Mouse (Mus musculus) stomach, embryonic 15.5 days (tissue): ENCODE data around the gene Ppp1r15b. TPM values are rescaled to one million over a fixed set of nuclear protein-coding genes. Genes with fewer than 3 reads are reported as not detected.

Source experiments
- ATAC-seq: fragments of 200-750 bp; cut with Nextera tagmentation; 2 replicates; pipeline ENCODE4 v1.8.0; 2017; ENCODE audit warnings: low read depth, moderate number of reproducible peaks, moderate TSS enrichment; ENCODE audit not compliant: insufficient read depth, low FRiP score
- H3K27ac ChIP-seq: fragments of 300-500 bp; sonication (generic); 2 replicates; pipeline ENCODE4 v1.5.1; 2015; ENCODE audit warnings: mild to moderate bottlenecking, inconsistent platforms
- H3K27me3 ChIP-seq: fragments of 300-500 bp; sonication (generic); replicated peaks from 2 replicates; pipeline ENCODE4 v1.6.1; 2015; ENCODE audit warnings: inconsistent platforms
- H3K36me3 ChIP-seq: fragments of 300-500 bp; sonication (generic); 2 replicates; pipeline ENCODE4 v1.6.1; 2015; ENCODE audit warnings: inconsistent platforms
- H3K4me1 ChIP-seq: fragments of 300-500 bp; sonication (generic); 2 replicates; pipeline ENCODE4 v1.6.1; 2015; ENCODE audit warnings: inconsistent platforms
- H3K4me2 ChIP-seq: fragments of 300-500 bp; sonication (generic); 2 replicates; pipeline ENCODE4 v1.6.1; 2015; ENCODE audit warnings: mild to moderate bottlenecking, inconsistent platforms
- H3K4me3 ChIP-seq: fragments of 300-500 bp; sonication (generic); replicated peaks from 2 replicates; pipeline ENCODE4 v1.5.1; 2015; ENCODE audit warnings: inconsistent platforms
- H3K9ac ChIP-seq: fragments of 300-500 bp; sonication (generic); 2 replicates; pipeline ENCODE4 v1.6.1; 2015; ENCODE audit warnings: inconsistent platforms
- H3K9me3 ChIP-seq: fragments of 300-500 bp; sonication (generic); 2 replicates; pipeline ENCODE4 v1.6.1; 2016; ENCODE audit warnings: inconsistent platforms
- WGBS: fragments of 180-500 bp; shearing (Covaris S2); methylation state at CpG from one replicate; pipeline ENCODE4 v1.1.7; 2015; 5-methylcytosine and 5-hydroxymethylcytosine counted together
- polyA plus RNA-seq: library from polyadenylated mRNA; unstranded; fragments of >200 nt; fragmentation: Nextera tagmentation; extraction: Ambion mirVana; gene quantifications from 2 replicates; pipeline ENCODE4 v1.2.1, GENCODE M21; 2015

Gene Ppp1r15b
- polyA plus RNA-seq, 1 experiment from 2014 or later, result 39.3 TPM

DNA sequence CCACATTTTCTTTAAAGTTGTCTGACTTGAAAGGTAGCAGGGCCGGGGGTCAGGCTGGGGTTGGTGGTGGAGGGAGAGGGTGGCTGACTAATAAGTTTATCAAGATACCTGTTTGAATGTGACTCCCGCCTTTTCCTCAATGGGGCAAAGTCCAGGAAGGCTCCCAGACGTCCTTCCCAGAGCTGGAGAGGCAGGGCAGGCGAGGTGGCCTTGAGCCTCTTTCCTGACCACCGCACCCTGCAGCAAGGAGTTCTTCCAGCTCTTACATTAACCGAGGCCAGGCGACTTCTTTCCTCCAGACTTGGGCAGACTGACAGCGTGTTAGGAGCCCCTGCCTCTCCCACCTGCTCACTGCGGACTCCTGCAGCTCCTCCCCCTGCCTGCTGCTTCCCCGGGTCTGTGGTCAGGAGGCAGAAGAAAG lies 33.7 kb downstream of the Ppp1r15b start:
- ATAC-seq, result peak; percentile 75
- peaks cover 21% of the 10 kb centered on the region; the same call in 1 of the 2 replicates for H3K4me1 ChIP-seq
- peak overlapping the region; percentile 86 for H3K27ac ChIP-seq
- WGBS, result 7% methylated on average over 10 of the region's 10 CpGs
- H3K9ac ChIP-seq, result peak overlapping the region; percentile 66; the same call in 1 of the 2 replicates
- peak overlapping the region; percentile 98 for H3K4me2 ChIP-seq
- H3K4me3 ChIP-seq, result peak overlapping the region; percentile 55
- no peaks in the 10 kb centered on the region for H3K36me3 ChIP-seq
- H3K9me3 ChIP-seq, result no peaks in the 10 kb centered on the region
- peaks cover 22% of the 10 kb centered on the region for H3K27me3 ChIP-seq

- Histone ChIP-seq H3K4me2 (peak overlapping the region; percentile 98), H3K27me3 (peaks cover 22% of the 10 kb centered on the region), H3K4me3 (peak overlapping the region; percentile 55), H3K4me1 (peaks cover 21% of the 10 kb centered on the region; the same call in 1 of the 2 replicates), H3K36me3 (no peaks in the 10 kb centered on the region), H3K27ac (peak overlapping the region; percentile 66; the same call in 1 of the 2 replicates), H3K9me3 (no peaks in the 10 kb centered on the region), H3K9ac (no peak overlapping the region; the same call in 1 of the 2 replicates)
- no peak for ATAC-seq
- 28% methylated on average over 11 of the region's 11 CpGs for WGBS
Measured at GRCm38 (mm10) chr1:133165111-133165510, 34.2 kb downstream of the Ppp1r15b start.

GRCm38 (mm10) chr1:133168318-133169060 lies 37.5 kb downstream of the Ppp1r15b start:
- peaks cover 17% of the 10 kb centered on the region; the same call in 1 of the 2 replicates for H3K4me1 ChIP-seq
- no peak overlapping the region for H3K9ac ChIP-seq
- H3K27me3 ChIP-seq, result peaks cover 7% of the 10 kb centered on the region; the same call in 1 of the 2 replicates
- 35% methylated on average over 19 of the region's 19 CpGs for WGBS
- H3K9me3 ChIP-seq, result no peaks in the 10 kb centered on the region
- no peaks in the 10 kb centered on the region for H3K36me3 ChIP-seq
- no peak overlapping the region for H3K27ac ChIP-seq
- H3K4me2 ChIP-seq, result peak overlapping the region; percentile 31
- H3K4me3 ChIP-seq, result no peak overlapping the region
- ATAC-seq, result no peak

DNA sequence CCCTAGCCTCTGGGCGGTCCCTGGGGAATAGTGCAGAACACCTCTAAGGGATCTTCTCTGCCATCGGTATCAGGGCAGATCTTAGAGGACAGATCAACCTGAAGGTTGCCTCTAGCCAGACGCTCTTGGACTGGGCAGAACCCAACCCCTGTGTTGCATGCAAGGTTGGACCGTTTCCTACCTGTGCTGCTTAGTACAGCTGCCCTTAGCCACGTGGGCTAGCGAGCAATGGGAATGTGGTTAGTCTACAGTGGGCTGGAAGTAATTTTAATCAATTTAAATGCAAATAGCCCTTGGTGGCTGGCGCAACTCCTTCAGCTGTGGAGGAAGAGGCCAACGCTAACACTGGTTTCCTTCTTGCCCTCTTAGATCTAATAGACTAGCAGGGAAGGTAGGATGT lies 39.3 kb downstream of the Ppp1r15b start:
- 81% methylated on average over 8 of the region's 8 CpGs for WGBS
- H3K4me1 ChIP-seq, result peaks cover 10% of the 10 kb centered on the region; the same call in 1 of the 2 replicates
- no peak overlapping the region for H3K4me3 ChIP-seq
- no peak for ATAC-seq
- no peaks in the 10 kb centered on the region for H3K9me3 ChIP-seq
- no peaks in the 10 kb centered on the region; the same call in 1 of the 2 replicates for H3K27me3 ChIP-seq
- H3K4me2 ChIP-seq, result no peak overlapping the region
- no peak overlapping the region for H3K27ac ChIP-seq
- H3K36me3 ChIP-seq, result no peaks in the 10 kb centered on the region
- H3K9ac ChIP-seq, result no peak overlapping the region

- Histone ChIP-seq H3K27me3 (no peaks in the 10 kb centered on the region; the same call in 1 of the 2 replicates), H3K4me3 (no peak overlapping the region), H3K4me2 (no peak overlapping the region), H3K9ac (no peak overlapping the region), H3K27ac (no peak overlapping the region), H3K36me3 (no peaks in the 10 kb centered on the region), H3K9me3 (no peaks in the 10 kb centered on the region), H3K4me1 (peaks cover 10% of the 10 kb centered on the region; the same call in 1 of the 2 replicates)
- no peak for ATAC-seq
- WGBS, result 88% methylated on average over 9 of the region's 9 CpGs
Measured at GRCm38 (mm10) chr1:133171357-133171756, 40.4 kb downstream of the Ppp1r15b start.

GRCm38 (mm10) chr1:133175150-133175549 lies 44.2 kb downstream of the Ppp1r15b start:
- Histone ChIP-seq H3K4me2 (no peak overlapping the region), H3K27me3 (no peaks in the 10 kb centered on the region), H3K9me3 (no peaks in the 10 kb centered on the region), H3K9ac (no peak overlapping the region), H3K4me1 (peaks cover 6% of the 10 kb centered on the region; the same call in 1 of the 2 replicates), H3K4me3 (no peak overlapping the region), H3K36me3 (no peaks in the 10 kb centered on the region), H3K27ac (no peak overlapping the region)
- no peak for ATAC-seq
- WGBS, result 44% methylated on average over 6 of the region's 6 CpGs

DNA sequence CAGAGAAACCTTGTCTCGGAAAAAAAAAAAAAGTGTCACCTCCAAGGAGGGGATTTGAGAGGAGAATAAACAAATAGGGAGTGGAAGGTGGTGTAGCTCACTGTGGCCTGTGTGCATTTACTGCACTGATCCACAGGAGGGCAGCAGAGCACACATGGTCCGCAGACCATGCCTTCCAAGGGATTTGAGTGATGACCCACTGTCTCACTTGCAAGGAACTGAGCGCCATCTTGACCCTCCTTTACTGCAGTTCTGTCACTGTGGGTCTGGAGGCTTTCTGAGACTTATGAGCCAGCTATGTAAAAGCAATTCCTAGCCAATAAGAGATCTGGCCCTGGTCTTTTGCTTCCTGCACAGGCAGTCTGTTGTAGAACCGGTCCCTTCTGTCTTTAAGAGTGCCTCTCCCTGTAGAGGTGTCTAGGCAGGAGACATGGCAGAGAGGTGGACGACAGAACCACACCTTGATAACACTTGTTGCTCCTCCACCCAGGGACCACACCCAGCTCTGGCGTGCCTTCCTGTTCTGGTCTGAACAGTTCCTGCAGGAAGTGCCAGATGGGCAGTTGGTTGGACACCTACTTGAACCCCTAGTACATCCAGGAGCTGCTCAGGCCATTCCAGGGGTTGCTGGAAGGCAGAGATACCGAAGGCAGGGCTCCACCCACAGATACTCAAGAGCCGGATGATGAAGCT lies 46.7 kb downstream of the Ppp1r15b start:
- H3K36me3 ChIP-seq, result no peaks in the 10 kb centered on the region
- no peak overlapping the region for H3K4me3 ChIP-seq
- WGBS, result 42% methylated on average over 8 of the region's 8 CpGs
- ATAC-seq, result no peak
- no peak overlapping the region for H3K9ac ChIP-seq
- no peak overlapping the region for H3K4me2 ChIP-seq
- H3K4me1 ChIP-seq, result peaks cover 22% of the 10 kb centered on the region
- no peak overlapping the region for H3K27ac ChIP-seq
- peaks cover 11% of the 10 kb centered on the region; the same call in 1 of the 2 replicates for H3K27me3 ChIP-seq
- no peaks in the 10 kb centered on the region for H3K9me3 ChIP-seq

DNA sequence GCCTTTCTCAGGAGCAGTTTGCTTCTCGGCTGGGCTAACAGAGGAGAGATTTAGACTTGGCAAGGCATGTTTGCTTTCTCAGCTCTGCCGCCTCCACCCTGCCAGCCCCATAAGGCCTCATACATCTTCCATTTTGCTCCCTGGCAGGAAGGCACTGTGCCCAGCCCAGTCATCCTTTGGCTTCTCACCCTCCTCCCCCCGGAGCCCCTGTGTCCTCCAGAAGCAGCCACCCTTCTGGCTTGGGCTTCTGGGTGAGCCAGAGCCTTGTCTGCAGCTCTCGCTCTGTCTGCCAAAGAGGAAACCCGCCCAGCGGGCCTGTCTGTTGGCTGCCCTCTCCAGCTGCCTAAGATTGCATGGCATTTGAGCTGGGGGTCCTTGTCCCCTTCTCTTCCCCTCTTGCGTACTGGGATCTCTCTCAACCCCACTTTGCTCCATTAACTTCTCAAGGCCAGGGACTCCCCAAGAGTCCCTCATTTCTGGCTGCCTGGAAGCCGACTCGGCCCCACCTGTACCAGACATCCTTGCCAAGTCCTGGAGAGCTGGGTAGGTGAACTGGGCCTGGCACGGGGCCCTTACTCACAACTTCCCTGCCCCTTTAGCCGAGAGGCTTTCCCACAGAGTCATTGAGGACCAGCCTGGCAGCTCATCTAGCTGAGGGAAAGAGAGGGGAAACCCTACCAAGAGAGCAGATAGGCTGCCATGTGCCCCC lies 47.9 kb downstream of the Ppp1r15b start:
- H3K4me2 ChIP-seq, result no peak overlapping the region

DNA sequence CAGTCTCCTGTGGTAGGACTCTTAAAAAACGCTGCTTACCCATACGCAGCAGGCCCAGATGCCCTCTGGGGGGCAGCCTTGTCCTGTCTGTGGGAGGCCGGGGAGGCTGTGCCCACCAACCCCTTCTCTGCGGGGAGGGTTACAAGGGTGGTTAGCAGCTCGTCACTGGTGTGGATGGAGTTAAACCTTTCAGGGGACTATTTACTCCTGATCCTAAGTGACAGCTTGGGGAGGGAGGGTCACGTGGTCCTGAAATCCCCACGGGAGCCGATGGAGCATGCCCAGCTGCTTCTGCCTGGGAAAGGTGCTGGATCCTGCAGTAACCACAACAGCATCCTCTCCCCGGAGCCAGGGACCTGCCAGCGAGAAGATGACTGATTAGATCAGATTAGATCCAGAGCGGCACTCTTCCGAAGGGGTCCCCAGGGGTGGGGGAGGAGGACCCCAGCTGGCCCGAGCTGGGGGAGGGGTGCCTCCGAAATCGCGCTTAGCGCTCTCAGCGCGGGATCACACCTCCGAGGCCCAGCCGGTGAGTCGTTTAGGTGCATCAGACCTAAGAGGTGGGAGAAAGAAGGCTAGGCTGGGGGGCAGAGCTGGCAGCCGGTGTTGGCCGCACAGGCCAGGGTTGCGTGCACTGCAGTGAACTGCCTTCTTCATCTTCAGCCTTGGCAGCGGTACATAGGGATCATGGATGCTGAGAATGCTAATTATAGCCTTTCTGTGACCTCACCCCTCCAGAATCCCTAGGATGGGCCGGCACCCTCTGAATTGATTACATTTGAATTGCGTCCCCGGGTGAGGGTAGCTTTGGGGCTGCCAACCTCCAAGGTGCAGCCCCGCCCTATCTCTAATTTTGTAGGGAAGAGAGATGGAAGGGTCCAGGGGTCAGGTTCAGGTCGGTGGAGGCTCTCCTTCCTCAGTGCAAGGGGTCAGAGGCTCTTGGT lies 50.4 kb downstream of the Ppp1r15b start:
- Histone ChIP-seq H3K27ac (no peak overlapping the region; the same call in 1 of the 2 replicates), H3K9me3 (no peaks in the 10 kb centered on the region), H3K9ac (0 out of 2 replicates have a peak overlapping the region, but pooled peaks have one; percentile 2), H3K27me3 (peaks cover 16% of the 10 kb centered on the region; the same call in 1 of the 2 replicates), H3K4me2 (peak overlapping the region; percentile 85), H3K36me3 (no peaks in the 10 kb centered on the region), H3K4me3 (peak overlapping the region; percentile 41), H3K4me1 (peaks cover 28% of the 10 kb centered on the region)
- ATAC-seq, result peak; percentile 70
- WGBS, result 1% methylated on average over 31 of the region's 31 CpGs

More for the DNA sequence above, 47.9 kb downstream of the Ppp1r15b start:
- ATAC-seq, result no peak
- Histone ChIP-seq H3K27ac (0 out of 2 replicates have a peak overlapping the region, but pooled peaks have one; percentile 48), H3K27me3 (peaks cover 16% of the 10 kb centered on the region; the same call in 1 of the 2 replicates), H3K36me3 (no peaks in the 10 kb centered on the region), H3K4me1 (peaks cover 28% of the 10 kb centered on the region), H3K4me3 (no peak overlapping the region), H3K9me3 (no peaks in the 10 kb centered on the region), H3K9ac (no peak overlapping the region)
- WGBS, result 75% methylated on average over 11 of the region's 11 CpGs

DNA sequence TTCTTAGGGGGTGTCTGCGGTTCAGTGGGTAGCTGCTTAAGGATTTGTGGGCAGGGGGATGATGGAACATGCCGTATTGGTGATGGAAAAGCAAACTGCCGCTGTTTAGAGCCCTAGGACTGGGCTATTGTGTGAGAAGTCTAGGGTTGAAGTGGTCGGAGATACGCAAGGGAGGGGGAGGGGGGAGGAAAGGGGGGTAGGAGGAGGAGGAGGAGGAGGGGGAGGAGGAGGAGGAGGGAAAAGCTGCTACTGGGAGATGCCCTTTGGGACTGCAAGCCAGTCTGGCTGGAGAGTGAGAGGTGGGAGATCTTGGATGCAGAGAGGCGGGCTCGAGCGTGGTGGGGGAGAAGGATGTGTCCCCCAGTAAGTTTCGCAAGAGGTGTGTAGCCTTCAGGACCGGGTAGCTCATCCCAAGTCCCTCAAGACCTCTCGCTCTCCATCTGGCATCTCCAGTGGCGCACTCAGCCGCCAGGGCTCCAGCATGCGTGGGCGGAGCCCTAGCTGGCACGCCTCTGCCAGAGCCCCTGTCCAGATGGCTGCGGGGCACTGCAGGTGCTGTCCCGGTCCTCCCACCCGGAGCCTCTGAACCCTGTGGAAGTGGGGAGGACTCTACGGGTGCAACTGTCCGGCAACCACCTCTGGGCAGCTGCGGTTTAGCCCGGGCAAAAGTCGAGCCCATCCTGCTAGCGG lies 51.2 kb downstream of the Ppp1r15b start:
- no peaks in the 10 kb centered on the region for H3K36me3 ChIP-seq
- peaks cover 28% of the 10 kb centered on the region for H3K4me1 ChIP-seq
- H3K4me2 ChIP-seq, result peak overlapping the region; percentile 85
- 3% methylated on average over 25 of the region's 25 CpGs for WGBS
- H3K4me3 ChIP-seq, result peak overlapping the region; percentile 41
- H3K27me3 ChIP-seq, result peaks cover 16% of the 10 kb centered on the region; the same call in 1 of the 2 replicates
- H3K27ac ChIP-seq, result 0 out of 2 replicates have a peak overlapping the region, but pooled peaks have one; percentile 5
- H3K9me3 ChIP-seq, result no peaks in the 10 kb centered on the region
- ATAC-seq, result peak; percentile 30; the same call in 1 of the 2 replicates
- no peak overlapping the region for H3K9ac ChIP-seq
